Mouse (Mus musculus) heart, embryonic 15.5 days (tissue): ENCODE measurements at regions not wholly inside any gene's neighbourhood (a gene's known extent, or its start where the extent isn't known, plus 50 kb on each side); places are given as distances from the start of the nearest gene placed in this dataset.

Source experiments
- ATAC-seq: fragments of 200-750 bp; cut with Nextera tagmentation; replicated peaks from 2 replicates; pipeline ENCODE4 v1.8.0; 2017; ENCODE audit warnings: low read depth, moderate TSS enrichment; ENCODE audit not compliant: insufficient number of reproducible peaks, insufficient read depth, low FRiP score
- H3K27ac ChIP-seq: fragments of 300-500 bp; sonication (generic); 2 replicates; pipeline ENCODE4 v1.5.1; 2015; ENCODE audit warnings: mild to moderate bottlenecking, inconsistent platforms
- H3K27me3 ChIP-seq: fragments of 300-500 bp; sonication (generic); 2 replicates; pipeline ENCODE4 v1.6.1; 2015; ENCODE audit warnings: inconsistent platforms
- H3K36me3 ChIP-seq: fragments of 300-500 bp; sonication (generic); 2 replicates; pipeline ENCODE4 v1.6.1; 2015; ENCODE audit warnings: mild to moderate bottlenecking, inconsistent platforms
- H3K4me1 ChIP-seq: fragments of 300-500 bp; sonication (generic); replicated peaks from 2 replicates; pipeline ENCODE4 v1.6.1; 2015; ENCODE audit warnings: inconsistent platforms
- H3K4me2 ChIP-seq: fragments of 300-500 bp; sonication (generic); 2 replicates; pipeline ENCODE4 v1.6.1; 2015; ENCODE audit warnings: inconsistent platforms, mild to moderate bottlenecking, moderate library complexity
- H3K4me3 ChIP-seq: fragments of 300-500 bp; sonication (generic); 2 replicates; pipeline ENCODE4 v1.5.1; 2015; ENCODE audit warnings: mild to moderate bottlenecking, inconsistent platforms
- H3K9ac ChIP-seq: fragments of 300-500 bp; sonication (generic); 2 replicates; pipeline ENCODE4 v1.6.1; 2015; ENCODE audit warnings: mild to moderate bottlenecking, inconsistent platforms
- H3K9me3 ChIP-seq: fragments of 300-500 bp; sonication (generic); replicated peaks from 2 replicates; pipeline ENCODE4 v1.6.1; 2016; ENCODE audit warnings: inconsistent platforms
- WGBS: fragments of 180-500 bp; shearing (Covaris S2); methylation state at CpG from one replicate; pipeline ENCODE4 v1.1.7; 2015; ENCODE audit warnings: mixed read lengths; 5-methylcytosine and 5-hydroxymethylcytosine counted together

DNA sequence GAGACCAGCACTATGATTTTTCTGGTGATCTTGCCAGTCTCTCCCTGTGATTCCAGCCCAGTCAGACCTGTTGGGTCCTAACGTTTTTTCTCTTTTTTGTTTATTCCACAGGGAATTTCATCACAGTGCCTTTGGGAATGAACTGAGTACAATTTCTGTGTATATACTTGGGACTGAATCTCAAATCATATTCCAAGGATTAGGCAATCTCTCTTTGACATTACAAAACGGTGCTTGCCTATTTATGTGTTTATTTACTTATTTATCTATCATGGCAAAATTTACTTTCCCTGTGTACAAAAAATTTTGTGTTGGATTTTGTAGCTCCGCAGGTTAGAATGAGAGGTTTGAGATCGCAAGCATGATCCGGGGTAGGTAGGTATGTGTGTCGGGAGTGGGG lies 189.2 kb upstream of the Kbtbd8 start:
- 83% methylated on average over 6 of the region's 6 CpGs for WGBS
- ATAC-seq = no peak

GRCm38 (mm10) chr6:94926652-94927211 lies 190.3 kb upstream of the Kbtbd8 start:
- H3K4me1 ChIP-seq = peaks cover 5% of the 10 kb centered on the region; the same call in 1 of the 2 replicates
- no peak overlapping the region for H3K4me3 ChIP-seq
- no peak overlapping the region for H3K9ac ChIP-seq
- no peaks in the 10 kb centered on the region for H3K9me3 ChIP-seq
- no peak for ATAC-seq
- no peaks in the 10 kb centered on the region for H3K36me3 ChIP-seq
- H3K4me2 ChIP-seq = no peak overlapping the region
- H3K27me3 ChIP-seq = no peaks in the 10 kb centered on the region
- 84% methylated on average over 8 of the region's 8 CpGs for WGBS
- no peak overlapping the region for H3K27ac ChIP-seq

More for the DNA sequence above, 189.2 kb upstream of the Kbtbd8 start:
- Histone ChIP-seq H3K4me3 (no peak overlapping the region), H3K9me3 (no peaks in the 10 kb centered on the region), H3K36me3 (no peaks in the 10 kb centered on the region), H3K4me1 (peaks cover 5% of the 10 kb centered on the region; the same call in 1 of the 2 replicates), H3K4me2 (no peak overlapping the region), H3K27me3 (no peaks in the 10 kb centered on the region), H3K27ac (no peak overlapping the region), H3K9ac (no peak overlapping the region)

DNA sequence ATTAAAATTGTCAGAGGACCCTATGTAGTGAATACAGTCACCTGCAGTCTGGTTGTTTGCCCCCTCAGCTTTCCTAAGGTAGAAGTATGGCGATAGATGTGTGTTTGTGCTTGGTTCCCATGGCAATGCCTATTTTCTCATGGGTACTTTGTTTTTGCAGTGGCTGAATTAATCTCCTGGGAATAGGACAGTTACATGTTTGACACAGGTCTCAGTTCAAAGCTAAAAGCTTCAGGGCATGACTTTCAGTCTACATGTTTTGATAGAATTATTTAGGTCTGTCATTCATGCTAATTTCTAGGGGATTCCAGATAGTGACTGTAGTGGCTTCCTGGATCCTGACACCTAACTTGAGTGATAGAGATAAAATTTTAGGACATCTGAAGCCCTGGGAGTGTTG lies 191.6 kb upstream of the Kbtbd8 start:
- WGBS = 81% methylated on average over 1 of the region's 1 CpGs
- ATAC-seq = no peak
- H3K4me1 ChIP-seq = peaks cover 5% of the 10 kb centered on the region; the same call in 1 of the 2 replicates
- H3K9ac ChIP-seq = no peak overlapping the region
- H3K27me3 ChIP-seq = no peaks in the 10 kb centered on the region
- no peak overlapping the region for H3K4me3 ChIP-seq
- no peak overlapping the region for H3K4me2 ChIP-seq
- no peaks in the 10 kb centered on the region for H3K9me3 ChIP-seq
- no peaks in the 10 kb centered on the region for H3K36me3 ChIP-seq
- H3K27ac ChIP-seq = no peak overlapping the region

- Histone ChIP-seq H3K36me3 (no peaks in the 10 kb centered on the region), H3K27me3 (no peaks in the 10 kb centered on the region), H3K9me3 (no peaks in the 10 kb centered on the region), H3K4me3 (no peak overlapping the region), H3K4me1 (peaks cover 5% of the 10 kb centered on the region), H3K9ac (no peak overlapping the region), H3K4me2 (no peak overlapping the region), H3K27ac (no peak overlapping the region)
- 88% methylated on average over 11 of the region's 11 CpGs for WGBS
- ATAC-seq = no peak
Measured at GRCm38 (mm10) chr6:94924338-94925039, 192.6 kb upstream of the Kbtbd8 start.

GRCm38 (mm10) chr6:94921741-94922140 lies 195.3 kb upstream of the Kbtbd8 start:
- 74% methylated on average over 2 of the region's 2 CpGs for WGBS
- H3K4me2 ChIP-seq = no peak overlapping the region
- no peaks in the 10 kb centered on the region for H3K27me3 ChIP-seq
- H3K9ac ChIP-seq = no peak overlapping the region
- no peaks in the 10 kb centered on the region for H3K9me3 ChIP-seq
- no peaks in the 10 kb centered on the region for H3K36me3 ChIP-seq
- ATAC-seq = no peak
- H3K4me3 ChIP-seq = no peak overlapping the region
- no peak overlapping the region for H3K27ac ChIP-seq
- peaks cover 5% of the 10 kb centered on the region for H3K4me1 ChIP-seq

- Histone ChIP-seq H3K4me3 (no peak overlapping the region), H3K9me3 (no peaks in the 10 kb centered on the region), H3K36me3 (no peaks in the 10 kb centered on the region), H3K27ac (no peak overlapping the region), H3K4me2 (no peak overlapping the region), H3K4me1 (peaks cover 11% of the 10 kb centered on the region), H3K9ac (no peak overlapping the region), H3K27me3 (no peaks in the 10 kb centered on the region)
- 85% methylated on average over 2 of the region's 2 CpGs for WGBS
- no peak for ATAC-seq
Measured at GRCm38 (mm10) chr6:94920770-94921169, 196.3 kb upstream of the Kbtbd8 start.

DNA sequence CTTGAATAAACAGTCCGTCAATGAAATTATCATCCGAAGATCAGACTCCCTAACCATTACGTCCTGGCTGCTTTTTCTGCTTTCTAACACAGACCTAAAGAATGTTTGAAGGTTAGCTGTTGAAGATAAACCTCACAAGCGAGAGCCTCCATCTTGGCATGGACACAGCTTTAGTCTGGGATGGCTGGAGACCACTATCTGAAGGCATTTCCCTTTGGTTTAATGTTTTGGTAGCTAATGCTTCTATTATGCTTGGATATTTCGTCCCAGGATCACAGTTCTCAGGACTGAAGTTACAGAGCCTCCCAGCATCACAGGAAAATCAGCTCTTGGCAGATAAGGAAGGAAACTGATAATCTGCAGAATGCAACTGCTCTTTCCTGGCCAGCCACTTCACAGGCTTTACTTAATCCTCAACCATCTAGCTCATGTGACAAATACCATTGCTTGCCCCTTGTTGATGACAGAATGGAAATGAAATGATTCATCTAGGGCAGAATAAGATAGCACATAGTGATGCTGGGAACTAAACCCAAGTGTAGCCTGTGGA lies 197.8 kb upstream of the Kbtbd8 start:
- Histone ChIP-seq H3K4me1 (peaks cover 14% of the 10 kb centered on the region), H3K9me3 (no peaks in the 10 kb centered on the region), H3K27ac (no peak overlapping the region), H3K4me3 (no peak overlapping the region), H3K9ac (no peak overlapping the region), H3K4me2 (no peak overlapping the region), H3K36me3 (no peaks in the 10 kb centered on the region), H3K27me3 (no peaks in the 10 kb centered on the region)
- 42% methylated on average over 5 of the region's 5 CpGs for WGBS
- peak; percentile 31; the same call in 1 of the 2 replicates for ATAC-seq

DNA sequence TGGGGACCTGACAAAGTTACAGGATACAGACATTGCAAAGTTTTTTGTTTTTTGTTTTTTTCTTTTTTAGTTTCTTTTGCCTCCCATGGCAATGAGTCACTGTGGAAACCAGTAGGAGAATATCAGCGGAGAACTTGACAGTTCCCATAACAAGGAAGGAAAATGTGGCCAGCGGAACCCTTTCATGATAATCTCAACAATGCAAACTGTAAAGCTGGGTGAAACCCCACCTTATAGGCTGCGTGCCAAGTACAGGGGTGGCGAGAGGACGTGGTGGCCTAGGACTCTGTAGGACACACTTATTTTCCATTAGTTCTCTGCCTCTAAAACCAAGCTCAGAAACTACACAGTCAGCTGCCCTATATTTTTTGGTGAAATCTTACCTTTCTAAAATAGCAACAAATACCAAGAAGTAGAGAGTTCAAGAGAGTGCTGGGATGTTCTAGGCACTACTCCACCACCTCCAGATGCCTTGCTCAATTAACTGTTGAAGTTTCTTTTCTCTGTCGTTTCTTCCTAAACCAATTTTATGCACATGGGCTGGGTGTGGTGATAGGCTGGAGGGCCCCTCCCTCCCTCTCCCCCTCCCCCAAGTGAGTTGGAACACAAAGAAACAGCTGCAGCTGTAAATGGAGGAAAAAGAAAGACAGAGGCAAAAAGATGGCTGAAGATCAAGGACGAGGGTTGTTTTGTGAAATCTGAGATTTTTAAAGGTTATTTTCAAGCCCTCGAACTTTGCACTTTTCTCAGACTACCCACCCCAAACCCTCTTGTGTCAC lies 201.0 kb upstream of the Kbtbd8 start:
- no peaks in the 10 kb centered on the region for H3K9me3 ChIP-seq
- WGBS = 35% methylated on average over 8 of the region's 8 CpGs
- peak; percentile 72 for ATAC-seq

GRCm38 (mm10) chr6:94911836-94912235 lies 205.2 kb upstream of the Kbtbd8 start:
- no peak for ATAC-seq
- Histone ChIP-seq H3K9me3 (no peaks in the 10 kb centered on the region), H3K27ac (no peak overlapping the region), H3K36me3 (no peaks in the 10 kb centered on the region), H3K9ac (no peak overlapping the region), H3K4me1 (peaks cover 9% of the 10 kb centered on the region), H3K4me2 (no peak overlapping the region), H3K4me3 (no peak overlapping the region), H3K27me3 (no peaks in the 10 kb centered on the region)
- WGBS = 69% methylated on average over 3 of the region's 3 CpGs

More for the DNA sequence above, 201.0 kb upstream of the Kbtbd8 start:
- Histone ChIP-seq H3K4me2 (no peak overlapping the region), H3K27ac (peak overlapping the region; percentile 54), H3K4me3 (no peak overlapping the region), H3K9ac (no peak overlapping the region), H3K27me3 (no peaks in the 10 kb centered on the region), H3K36me3 (no peaks in the 10 kb centered on the region), H3K4me1 (peaks cover 9% of the 10 kb centered on the region)

DNA sequence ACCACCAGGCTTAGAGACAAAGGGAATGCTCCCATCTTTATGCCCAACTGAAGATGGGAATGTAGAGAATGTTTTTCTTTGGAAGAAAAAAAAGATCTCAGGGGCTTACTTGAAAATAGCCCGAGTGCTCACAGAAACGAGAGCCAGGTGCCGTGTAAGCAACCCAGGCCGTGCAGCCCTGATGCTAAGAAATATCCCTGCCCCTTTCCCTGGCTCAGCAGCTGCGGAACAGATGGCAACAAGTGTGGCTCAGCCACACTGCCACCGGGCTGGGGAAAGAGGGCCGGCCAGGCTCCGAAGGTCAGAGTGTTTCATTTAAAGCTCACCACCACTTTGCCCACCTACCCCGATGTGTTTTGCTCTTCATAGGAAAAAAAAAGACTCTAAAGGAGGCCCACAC lies 205.7 kb upstream of the Kbtbd8 start:
- Histone ChIP-seq H3K4me2 (no peak overlapping the region), H3K27ac (no peak overlapping the region), H3K9ac (no peak overlapping the region), H3K27me3 (no peaks in the 10 kb centered on the region), H3K9me3 (no peaks in the 10 kb centered on the region), H3K4me3 (no peak overlapping the region), H3K4me1 (peaks cover 8% of the 10 kb centered on the region), H3K36me3 (no peaks in the 10 kb centered on the region)
- WGBS = 60% methylated on average over 9 of the region's 9 CpGs
- no peak for ATAC-seq

DNA sequence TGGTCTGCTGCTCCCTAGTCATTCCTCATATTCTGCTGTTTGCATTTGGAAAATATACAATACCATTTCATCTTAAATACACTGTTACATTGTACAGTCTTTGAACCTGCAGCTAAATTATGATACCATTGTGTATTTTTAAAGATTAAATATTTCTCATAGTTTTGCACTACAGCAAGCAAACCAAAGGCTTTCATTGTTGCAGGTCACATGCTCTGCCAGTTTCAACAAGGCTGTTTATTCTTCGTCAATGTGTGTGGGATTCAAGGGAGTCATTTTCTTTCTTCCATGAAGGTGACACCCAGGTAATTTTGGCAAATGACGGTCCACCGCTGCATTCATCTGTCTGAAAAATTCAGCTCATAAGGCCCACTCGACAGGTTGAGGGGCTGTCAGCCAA lies 200.9 kb upstream of the Lrig1 start:
- H3K4me3 ChIP-seq = no peak overlapping the region
- H3K36me3 ChIP-seq = no peaks in the 10 kb centered on the region
- no peak overlapping the region for H3K27ac ChIP-seq
- no peaks in the 10 kb centered on the region for H3K9me3 ChIP-seq
- H3K4me1 ChIP-seq = no peaks in the 10 kb centered on the region
- no peaks in the 10 kb centered on the region for H3K27me3 ChIP-seq
- H3K4me2 ChIP-seq = no peak overlapping the region
- 80% methylated on average over 4 of the region's 4 CpGs for WGBS
- no peak overlapping the region for H3K9ac ChIP-seq
- ATAC-seq = no peak
